Mouse (Mus musculus): ENCODE results near the gene Ube2t. TPM values are rescaled to one million over a fixed set of nuclear protein-coding genes. Genes with fewer than 3 reads are reported as not detected.

Ube2t gene
- total RNA-seq (2017) = 2.9 and 4.1 TPM in 2 replicates

- peak; percentile 99 for ATAC-seq (ENCODE audit: extremely low read depth, insufficient number of reproducible peaks, low FRiP score, poor library complexity, severe bottlenecking)
Observed at GRCm38 (mm10) chr1:134962053-134962803, at the start of gene Ube2t. Gene Ube2t (plus strand): TSS chr1:134962565.

- ATAC-seq (ENCODE audit: extremely low read depth, insufficient number of reproducible peaks, low FRiP score, poor library complexity, severe bottlenecking) = no peak
Observed at GRCm38 (mm10) chr1:134913535-134913934, 48.8 kb upstream of the Ube2t start.

- no peak for ATAC-seq (ENCODE audit: extremely low read depth, insufficient number of reproducible peaks, low FRiP score, poor library complexity, severe bottlenecking)
Observed at GRCm38 (mm10) chr1:134915421-134915820, 46.9 kb upstream of the Ube2t start.

GRCm38 (mm10) chr1:134919010-134919409 is 43.4 kb upstream of the Ube2t start:
- ATAC-seq (ENCODE audit: extremely low read depth, insufficient number of reproducible peaks, low FRiP score, poor library complexity, severe bottlenecking) = no peak

GRCm38 (mm10) chr1:134932431-134932830 is 29.9 kb upstream of the Ube2t start:
- ATAC-seq (ENCODE audit: extremely low read depth, insufficient number of reproducible peaks, low FRiP score, poor library complexity, severe bottlenecking) = no peak

- no peak for ATAC-seq (ENCODE audit: extremely low read depth, insufficient number of reproducible peaks, low FRiP score, poor library complexity, severe bottlenecking)
Observed at GRCm38 (mm10) chr1:134936335-134936734, 26.0 kb upstream of the Ube2t start.

- ATAC-seq (ENCODE audit: extremely low read depth, insufficient number of reproducible peaks, low FRiP score, poor library complexity, severe bottlenecking) = no peak
Observed at GRCm38 (mm10) chr1:134938233-134938632, 24.1 kb upstream of the Ube2t start.

GRCm38 (mm10) chr1:134940863-134941262 is 21.5 kb upstream of the Ube2t start:
- no peak for ATAC-seq (ENCODE audit: extremely low read depth, insufficient number of reproducible peaks, low FRiP score, poor library complexity, severe bottlenecking)

GRCm38 (mm10) chr1:134942898-134943297 is 19.5 kb upstream of the Ube2t start:
- ATAC-seq (ENCODE audit: extremely low read depth, insufficient number of reproducible peaks, low FRiP score, poor library complexity, severe bottlenecking) = no peak

GRCm38 (mm10) chr1:134947590-134947989 is 14.8 kb upstream of the Ube2t start:
- no peak for ATAC-seq (ENCODE audit: extremely low read depth, insufficient number of reproducible peaks, low FRiP score, poor library complexity, severe bottlenecking)

- ATAC-seq (ENCODE audit: extremely low read depth, insufficient number of reproducible peaks, low FRiP score, poor library complexity, severe bottlenecking) = no peak
Observed at GRCm38 (mm10) chr1:134949946-134950345, 12.4 kb upstream of the Ube2t start.

GRCm38 (mm10) chr1:134955050-134955636 is 7.2 kb upstream of the Ube2t start:
- ATAC-seq (ENCODE audit: extremely low read depth, insufficient number of reproducible peaks, low FRiP score, poor library complexity, severe bottlenecking) = no peak

GRCm38 (mm10) chr1:134955637-134956176 is 6.7 kb upstream of the Ube2t start, which contains the start of gene Ppp1r12b:
Gene Ppp1r12b (minus strand): TSS chr1:134955942.
- ATAC-seq (ENCODE audit: extremely low read depth, insufficient number of reproducible peaks, low FRiP score, poor library complexity, severe bottlenecking) = peak; percentile 99

- ATAC-seq (ENCODE audit: extremely low read depth, insufficient number of reproducible peaks, low FRiP score, poor library complexity, severe bottlenecking) = no peak
Observed at GRCm38 (mm10) chr1:134960634-134961033, 1.7 kb upstream of the Ube2t start.

- no peak for ATAC-seq (ENCODE audit: extremely low read depth, insufficient number of reproducible peaks, low FRiP score, poor library complexity, severe bottlenecking)
Observed at GRCm38 (mm10) chr1:134962821-134963220, 456 bp downstream of the Ube2t start.

GRCm38 (mm10) chr1:134965430-134965829 is 3.1 kb downstream of the Ube2t start:
- ATAC-seq (ENCODE audit: extremely low read depth, insufficient number of reproducible peaks, low FRiP score, poor library complexity, severe bottlenecking) = no peak

- ATAC-seq (ENCODE audit: extremely low read depth, insufficient number of reproducible peaks, low FRiP score, poor library complexity, severe bottlenecking) = no peak
Observed at GRCm38 (mm10) chr1:134972920-134973319, 10.6 kb downstream of the Ube2t start.

GRCm38 (mm10) chr1:134987173-134987961 is 25.0 kb downstream of the Ube2t start:
- no peak for ATAC-seq (ENCODE audit: extremely low read depth, insufficient number of reproducible peaks, low FRiP score, poor library complexity, severe bottlenecking)

GRCm38 (mm10) chr1:134987962-134988341 is 25.6 kb downstream of the Ube2t start:
- no peak for ATAC-seq (ENCODE audit: extremely low read depth, insufficient number of reproducible peaks, low FRiP score, poor library complexity, severe bottlenecking)
